Comparison of ENCODE assay signal across 1 mouse cellular context in the genomic region with DNA sequence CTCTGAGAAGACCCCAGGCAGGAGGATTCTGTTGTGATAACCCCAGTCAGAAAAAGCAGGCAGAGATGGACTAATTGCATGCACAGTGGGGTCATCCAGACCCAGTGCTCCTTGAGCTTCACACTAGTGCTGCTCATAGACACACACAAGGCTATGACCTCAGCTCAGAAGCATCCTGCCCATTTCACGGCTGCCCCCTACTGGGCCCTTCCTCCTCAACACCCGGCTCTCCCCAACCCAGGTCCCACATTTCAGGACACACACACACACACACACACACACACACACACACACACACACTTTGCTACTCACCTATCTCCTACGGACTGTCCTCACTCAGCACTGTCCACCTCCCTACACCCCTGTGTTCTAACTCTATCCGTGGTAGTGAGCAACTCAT.
TF ChIP-seq lines count a peak whose summit lies in the region.

No protein-coding gene starts in this region.

TF ChIP-seq in C2C12, 6 proteins besides CTCF, POLR2A, EP300 and RAD21:
- no peak for TF ChIP-seq FOSL1 (IDR thresholded peaks at IDR 0.05; ENCODE audit: insufficient read depth, low read length, poor library complexity, severe bottlenecking)
- TF ChIP-seq USF1 (IDR thresholded peaks at IDR 0.05; ENCODE audit: low read depth), result no peak
- no peak for TF ChIP-seq CEBPB (IDR thresholded peaks at IDR 0.05; ENCODE audit: low read depth)
- TF ChIP-seq MAX (IDR thresholded peaks at IDR 0.05), result no peak
- no peak for TF ChIP-seq MYOG (IDR thresholded peaks at IDR 0.05; ENCODE audit: control insufficient read depth, extremely low read depth, insufficient read length)
- no peak for TF ChIP-seq MYOD1 (IDR thresholded peaks at IDR 0.05; ENCODE audit: control insufficient read depth, insufficient read length, low read depth)
